ENCODE assay signal across 9 mouse cellular contexts in genomic region chr7:130671301-130671700, GRCm38 (mm10).
DNase-seq lines count a peak whose midpoint lies in the region; ATAC-seq lines count a peak whose summit lies in the region.
"Had no signal": no experiment of that assay in that cellular context is flagged by ENCODE, and none has a peak within 500 bp of the region (broad histone marks: within the 10 kb centered on the region; RNA-seq: fewer than 3 reads in every experiment).

No protein-coding gene starts in this region.

- H3K4me1 ChIP-seq in hindbrain, embryonic 12.5 days = peaks cover 46% of the 10 kb centered on the region
- H3K4me1 ChIP-seq in hindbrain, embryonic 16.5 days (ENCODE audit: control insufficient read depth, insufficient read depth, low read depth, low read length) = peaks cover 20% of the 10 kb centered on the region
- H3K4me1 ChIP-seq in heart, embryonic 11.5 days (ENCODE audit: control insufficient read depth, insufficient read depth, low read length) = peaks cover 63% of the 10 kb centered on the region
- H3K4me1 ChIP-seq in liver, embryonic 12.5 days = peaks cover 28% of the 10 kb centered on the region

- H3K27ac ChIP-seq in hindbrain, embryonic 12.5 days = 0 out of 2 replicates have a peak overlapping the region, but pooled peaks have one; percentile 23
- no peak overlapping the region for H3K27ac ChIP-seq in hindbrain, embryonic 16.5 days (ENCODE audit: low read depth, low read length)
- H3K27ac ChIP-seq in heart, embryonic 11.5 days (ENCODE audit: low read depth, low read length) = peak overlapping the region; percentile 98
- H3K27ac ChIP-seq in liver, embryonic 12.5 days = no peak overlapping the region

- H3K9ac ChIP-seq in hindbrain, embryonic 12.5 days = no peak overlapping the region
- H3K9ac ChIP-seq in hindbrain, embryonic 16.5 days (ENCODE audit: low read depth, low read length) = no peak overlapping the region
- 0 out of 2 replicates have a peak overlapping the region, but pooled peaks have one; percentile 2 for H3K9ac ChIP-seq in heart, embryonic 11.5 days (ENCODE audit: low read depth, low read length)
- H3K9ac ChIP-seq in liver, embryonic 12.5 days = no peak overlapping the region
- H3K9ac ChIP-seq: lung, embryonic 15.5 days had no signal

- WGBS in hindbrain, embryonic 12.5 days = 55% methylated on average over 6 of the region's 6 CpGs
- 62% methylated on average over 6 of the region's 6 CpGs for WGBS in hindbrain, embryonic 16.5 days
- 53% methylated on average over 6 of the region's 6 CpGs for WGBS in heart, embryonic 11.5 days (ENCODE audit: insufficient replicate concordance)
- 64% methylated on average over 6 of the region's 6 CpGs for whole genome bisulfite sequencing in liver, embryonic 12.5 days (ENCODE audit: insufficient replicate concordance)

- H3K4me2 ChIP-seq in hindbrain, embryonic 12.5 days (replicated peaks) = no peak overlapping the region
- H3K4me2 ChIP-seq in hindbrain, embryonic 16.5 days (ENCODE audit: low read length) = no peak overlapping the region
- no peak overlapping the region for H3K4me2 ChIP-seq in heart, embryonic 11.5 days
- no peak overlapping the region for H3K4me2 ChIP-seq in liver, embryonic 12.5 days
- H3K4me2 ChIP-seq: lung, embryonic 15.5 days had no signal

- ATAC-seq in hindbrain, embryonic 12.5 days (ENCODE audit: low FRiP score) = no peak
- no peak for ATAC-seq in hindbrain, embryonic 16.5 days
- ATAC-seq in heart, embryonic 11.5 days (replicated peaks; ENCODE audit: insufficient number of reproducible peaks, low FRiP score, low TSS enrichment) = no peak
- ATAC-seq in liver, embryonic 12.5 days = no peak

- no peak overlapping the region for H3K4me3 ChIP-seq in hindbrain, embryonic 12.5 days
- no peak overlapping the region for H3K4me3 ChIP-seq in hindbrain, embryonic 16.5 days (ENCODE audit: low read length)
- no peak overlapping the region for H3K4me3 ChIP-seq in heart, embryonic 11.5 days (ENCODE audit: low read depth, low read length)
- H3K4me3 ChIP-seq in liver, embryonic 12.5 days = no peak overlapping the region
- H3K4me3 ChIP-seq: lung, embryonic 15.5 days had no signal

- H3K9me3 ChIP-seq in hindbrain, embryonic 12.5 days (replicated peaks) = no peaks in the 10 kb centered on the region
- no peaks in the 10 kb centered on the region for H3K9me3 ChIP-seq in hindbrain, embryonic 16.5 days (ENCODE audit: control insufficient read depth, low read length)
- peaks cover 2% of the 10 kb centered on the region; the same call in 1 of the 2 replicates for H3K9me3 ChIP-seq in heart, embryonic 11.5 days (replicated peaks; ENCODE audit: control insufficient read depth, low read length)
- no peaks in the 10 kb centered on the region for H3K9me3 ChIP-seq in liver, embryonic 12.5 days (replicated peaks)
- H3K9me3 ChIP-seq: lung, embryonic 15.5 days had no signal

- H3K36me3 ChIP-seq in hindbrain, embryonic 12.5 days = no peaks in the 10 kb centered on the region
- H3K36me3 ChIP-seq in hindbrain, embryonic 16.5 days (ENCODE audit: control insufficient read depth, insufficient read depth, low read length) = no peaks in the 10 kb centered on the region
- peaks cover 7% of the 10 kb centered on the region for H3K36me3 ChIP-seq in heart, embryonic 11.5 days (ENCODE audit: control insufficient read depth, insufficient read depth, low read length)
- no peaks in the 10 kb centered on the region for H3K36me3 ChIP-seq in liver, embryonic 12.5 days

- DNase-seq in R1 (ENCODE audit: low read depth, low spot score) = peak; percentile 63
- peak; percentile 71 for DNase-seq in lung, postnatal 10 days
- DNase-seq in thymus, postnatal 14 days = no peak
- no peak for DNase-seq in frontal cortex, adult 2 months (ENCODE audit: extremely low spot score in 1 of 2, low spot score in 1 of 2)

- no peaks in the 10 kb centered on the region for H3K27me3 ChIP-seq in hindbrain, embryonic 12.5 days
- H3K27me3 ChIP-seq in hindbrain, embryonic 16.5 days (replicated peaks; ENCODE audit: control insufficient read depth, insufficient read depth, low read length) = no peaks in the 10 kb centered on the region
- H3K27me3 ChIP-seq in heart, embryonic 11.5 days (ENCODE audit: control insufficient read depth, insufficient read depth, low read length) = no peaks in the 10 kb centered on the region
- no peaks in the 10 kb centered on the region for H3K27me3 ChIP-seq in liver, embryonic 12.5 days (replicated peaks)
- H3K27me3 ChIP-seq: lung, embryonic 15.5 days had no signal

Comparison
In these comparisons a context has a peak if more than half of its experiments do, and no peak if none do; other contexts are left out.
1. H3K27ac ChIP-seq: peak in hindbrain, embryonic 12.5 days (single experiment) and heart, embryonic 11.5 days (single experiment); none in hindbrain, embryonic 16.5 days (single experiment) and liver, embryonic 12.5 days (single experiment).
2. DNase-seq: peak in R1 (single experiment) and lung, postnatal 10 days (single experiment); none in thymus, postnatal 14 days (single experiment) and frontal cortex, adult 2 months (0 of 2).